Mouse (Mus musculus): ENCODE results near the gene Thrb. TPM values are rescaled to one million over a fixed set of nuclear protein-coding genes. Genes with fewer than 3 reads are reported as not detected.
A peak's percentile ranks its signal among the peaks of the same experiment; 100 is the strongest.

The Thrb gene
- total RNA-seq, 4 experiments from 2014 or later = 66.6 to 80.8 (median 72.4) TPM

- no peak for DNase-seq (ENCODE audit: low spot score in 2 of 2)
Measured at GRCm38 (mm10) chr14:17781921-17782320, 121.9 kb downstream of the Thrb start.

GRCm38 (mm10) chr14:17784207-17784806 is 124.2 kb downstream of the Thrb start:
- no peak for DNase-seq (ENCODE audit: low spot score in 2 of 2)

- DNase-seq (ENCODE audit: low spot score in 2 of 2) = no peak
Measured at GRCm38 (mm10) chr14:17785370-17785769, 125.3 kb downstream of the Thrb start.

GRCm38 (mm10) chr14:17786249-17786648 is 126.2 kb downstream of the Thrb start:
- DNase-seq (ENCODE audit: low spot score in 2 of 2) = no peak

GRCm38 (mm10) chr14:17803934-17804602 is 144.0 kb downstream of the Thrb start:
- no peak for DNase-seq (ENCODE audit: low spot score in 2 of 2)

- DNase-seq (ENCODE audit: low spot score in 2 of 2) = no peak
Measured at GRCm38 (mm10) chr14:17811051-17811450, 151.0 kb downstream of the Thrb start.

- no peak for DNase-seq (ENCODE audit: low spot score in 2 of 2)
Measured at GRCm38 (mm10) chr14:17812414-17812813, 152.4 kb downstream of the Thrb start.

- no peak for DNase-seq (ENCODE audit: low spot score in 2 of 2)
Measured at GRCm38 (mm10) chr14:17815103-17815502, 155.0 kb downstream of the Thrb start.

- DNase-seq (ENCODE audit: low spot score in 2 of 2) = peak in 1 of 2 experiments; percentile 80
Measured at GRCm38 (mm10) chr14:17818086-17818485, 158.0 kb downstream of the Thrb start.

GRCm38 (mm10) chr14:17822754-17823153 is 162.7 kb downstream of the Thrb start:
- no peak for DNase-seq (ENCODE audit: low spot score in 2 of 2)

- DNase-seq (ENCODE audit: low spot score in 2 of 2) = peak in 1 of 2 experiments; percentile 26
Measured at GRCm38 (mm10) chr14:17827401-17827800, 167.3 kb downstream of the Thrb start.

GRCm38 (mm10) chr14:17835738-17836137 is 175.7 kb downstream of the Thrb start:
- DNase-seq (ENCODE audit: low spot score in 2 of 2) = no peak

- DNase-seq (ENCODE audit: low spot score in 2 of 2) = no peak
Measured at GRCm38 (mm10) chr14:17836766-17837165, 176.7 kb downstream of the Thrb start.

GRCm38 (mm10) chr14:17845003-17845697 is 185.1 kb downstream of the Thrb start:
- DNase-seq (ENCODE audit: low spot score in 2 of 2) = no peak

- DNase-seq (ENCODE audit: low spot score in 2 of 2) = no peak
Measured at GRCm38 (mm10) chr14:17845871-17846270, 185.8 kb downstream of the Thrb start.

GRCm38 (mm10) chr14:17846700-17847099 is 186.6 kb downstream of the Thrb start:
- no peak for DNase-seq (ENCODE audit: low spot score in 2 of 2)

GRCm38 (mm10) chr14:17847211-17847610 is 187.2 kb downstream of the Thrb start:
- DNase-seq (ENCODE audit: low spot score in 2 of 2) = no peak

GRCm38 (mm10) chr14:17850355-17850754 is 190.3 kb downstream of the Thrb start:
- DNase-seq (ENCODE audit: low spot score in 2 of 2) = no peak

- no peak for DNase-seq (ENCODE audit: low spot score in 2 of 2)
Measured at GRCm38 (mm10) chr14:17852236-17852635, 192.2 kb downstream of the Thrb start.

GRCm38 (mm10) chr14:17859790-17860385 is 199.8 kb downstream of the Thrb start:
- no peak for DNase-seq (ENCODE audit: low spot score in 2 of 2)

- no peak for DNase-seq (ENCODE audit: low spot score in 2 of 2)
Measured at GRCm38 (mm10) chr14:17862651-17863050, 202.6 kb downstream of the Thrb start.

GRCm38 (mm10) chr14:17863701-17864320 is 203.8 kb downstream of the Thrb start:
- peak in 1 of 2 experiments; percentile 50 for DNase-seq (ENCODE audit: low spot score in 2 of 2)
